Mouse (Mus musculus) gonadal fat pad, adult 2 months (tissue): ENCODE data around the gene Klk1b9. TPM values are rescaled to one million over a fixed set of nuclear protein-coding genes. Genes with fewer than 3 reads are reported as not detected.
"Not testable (repeated sequence)": the region's sequence is repeated elsewhere in the genome, so short reads cannot be mapped to it uniquely, and the experiment has no call there.

Experiments
- DNase-seq: peaks from one replicate; pipeline ENCODE4 v3.0.0-alpha.2; 2012; ENCODE audit warnings: low read depth
- polyA plus RNA-seq: library from polyadenylated mRNA; depleted of rRNA; stranded (reverse); fragments of >200 nt; gene quantifications from 2 replicates; pipeline ENCODE4 v1.2.3, GENCODE M21; 2012; rRNA removed

The Klk1b9 gene
- polyA plus RNA-seq = not detected in 2 replicates

DNA sequence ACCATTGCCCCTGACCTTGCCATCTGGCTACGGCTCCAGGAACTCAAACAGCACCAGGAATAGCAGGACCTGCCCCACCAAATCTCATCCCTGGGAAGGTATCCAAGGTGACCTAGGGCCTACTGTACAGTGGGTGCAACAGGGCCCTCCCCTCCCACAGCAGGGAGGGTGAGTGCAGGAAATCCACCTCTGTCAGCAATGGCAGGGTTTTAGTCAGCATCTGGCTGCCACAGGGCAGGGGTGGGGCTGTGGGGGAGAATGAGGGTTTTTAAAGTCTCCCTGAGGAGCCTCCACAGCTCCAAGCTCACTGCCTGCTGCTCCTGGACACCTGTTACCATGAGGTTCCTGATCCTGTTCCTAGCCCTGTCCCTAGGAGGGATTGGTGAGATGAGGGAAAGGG is at the start of gene Klk1b9:
Gene Klk1b9, plus strand, starts transcription at position 301 of the 400 bp plus-strand sequence.
- not testable (repeated sequence) for DNase-seq

DNA sequence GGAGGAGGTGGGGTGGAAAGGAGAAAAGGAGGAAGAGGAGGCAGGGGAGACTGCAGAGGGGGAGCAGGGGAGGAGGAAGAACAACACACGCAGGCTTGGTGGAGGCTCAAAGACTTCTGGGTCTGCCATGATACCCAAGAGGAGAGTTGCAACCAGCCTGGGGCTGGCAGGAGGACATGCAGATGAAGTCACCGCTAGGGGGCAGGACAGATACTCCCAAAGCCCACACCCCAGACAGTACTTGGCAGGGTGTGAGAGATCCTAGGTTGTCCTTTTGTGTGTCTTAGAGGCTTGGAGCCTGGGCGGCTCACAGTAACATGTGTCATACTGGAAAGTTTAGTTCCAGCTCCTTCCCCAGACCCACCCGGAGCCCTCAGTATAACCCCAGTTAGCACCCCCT is 47.3 kb upstream of the Klk1b9 start:
- no peak for DNase-seq

DNA sequence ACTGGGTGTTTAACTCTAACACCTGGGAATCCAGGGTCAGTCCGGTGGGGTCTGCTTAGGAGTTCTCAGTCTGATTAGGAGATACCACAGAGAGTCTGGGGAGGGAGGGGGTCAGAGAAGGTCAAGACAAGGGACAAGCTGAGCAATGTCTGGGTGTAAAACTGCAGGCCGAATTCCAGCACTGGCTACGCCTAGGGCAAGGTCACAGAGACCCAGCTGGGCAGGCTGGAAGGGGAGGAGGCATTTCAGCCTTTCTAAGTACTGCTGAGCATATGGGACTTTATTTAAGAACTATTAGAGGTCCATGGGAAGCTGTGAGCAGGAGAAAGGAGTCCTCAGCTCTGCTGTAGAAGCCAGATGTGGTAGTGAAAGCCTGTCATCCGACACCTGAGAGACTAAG is 43.5 kb upstream of the Klk1b9 start:
- no peak for DNase-seq

DNA sequence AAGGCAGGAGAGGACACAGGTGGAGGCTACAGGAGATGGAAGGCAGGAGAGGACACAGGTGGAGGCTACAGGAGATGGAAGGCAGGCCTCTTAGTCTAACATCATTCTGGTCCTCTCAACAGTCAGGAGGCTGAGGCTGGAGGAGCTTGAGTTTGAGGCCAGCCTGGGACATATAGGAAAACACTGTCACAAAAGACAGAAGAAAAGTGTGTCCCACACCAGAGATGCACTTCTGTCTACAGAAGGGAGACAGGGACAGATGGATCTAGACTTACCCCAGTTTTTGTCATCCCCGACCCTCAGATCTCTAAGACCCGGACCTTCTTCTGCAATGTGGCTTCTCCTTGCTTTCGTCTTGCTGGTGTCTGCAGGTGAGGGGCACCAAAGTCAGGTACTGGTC is 42.4 kb upstream of the Klk1b9 start, which contains the start of gene Klk15:
Gene Klk15, plus strand, starts transcription at position 301 of the 400 bp plus-strand sequence.
- no peak for DNase-seq

DNA sequence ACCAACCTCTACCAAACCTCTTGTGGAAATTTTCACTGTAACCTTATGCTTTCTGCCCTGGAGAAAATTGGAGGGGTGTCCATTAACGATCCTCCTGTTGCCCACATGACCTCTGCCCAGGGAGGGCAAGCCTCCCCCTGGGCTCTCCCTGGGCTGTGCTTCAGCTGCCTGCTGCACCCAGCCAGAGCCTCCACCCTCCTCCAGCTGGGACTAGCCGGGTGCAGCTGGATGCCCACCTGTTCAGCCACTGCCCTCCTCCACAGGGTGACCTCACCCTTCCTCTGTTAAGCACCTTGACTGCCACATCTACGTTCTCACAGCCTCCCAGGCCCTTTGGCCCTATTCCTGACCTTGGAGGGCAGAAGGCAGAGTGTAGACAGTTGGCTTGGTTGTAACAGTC is 41.1 kb upstream of the Klk1b9 start:
- DNase-seq = no peak

DNA sequence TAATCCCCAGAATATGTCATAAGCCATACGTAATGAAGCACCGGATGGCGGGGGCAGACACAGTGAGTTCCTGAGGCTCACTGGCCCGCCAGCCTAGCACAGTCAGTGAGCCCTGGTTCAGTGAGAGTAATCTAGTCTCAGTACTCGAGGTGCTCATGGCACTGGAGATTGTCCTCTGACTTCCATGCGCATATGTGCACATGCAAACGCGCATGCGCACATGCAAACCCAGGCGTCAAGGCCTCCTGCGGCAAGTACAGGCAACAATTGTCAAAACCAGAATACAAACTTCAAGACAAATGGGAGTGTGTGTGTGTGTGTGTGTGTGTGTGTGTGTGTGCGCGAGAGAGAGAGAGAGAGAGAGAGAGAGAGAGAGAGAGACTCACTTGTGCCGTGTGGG is 39.3 kb upstream of the Klk1b9 start:
- DNase-seq = no peak

DNA sequence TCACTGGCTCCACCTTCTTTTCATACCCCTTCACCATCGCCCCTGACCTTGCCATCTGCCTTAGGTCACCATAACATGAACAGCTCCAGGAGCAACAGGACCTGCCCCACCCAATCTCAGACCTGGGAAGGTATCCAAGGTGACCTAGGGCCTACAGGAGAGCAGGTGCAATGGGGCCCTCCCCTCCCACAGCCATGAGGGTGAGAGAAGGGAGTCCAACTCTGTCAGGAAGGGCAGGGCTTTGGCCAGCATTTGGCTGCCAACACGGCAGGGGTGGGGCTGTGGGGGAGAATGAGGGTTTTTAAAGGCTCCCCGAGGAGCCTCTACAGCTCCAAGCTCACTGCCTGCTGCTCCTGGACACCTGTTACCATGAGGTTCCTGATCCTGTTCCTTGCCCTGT is 33.6 kb upstream of the Klk1b9 start:
- not testable (repeated sequence) for DNase-seq

DNA sequence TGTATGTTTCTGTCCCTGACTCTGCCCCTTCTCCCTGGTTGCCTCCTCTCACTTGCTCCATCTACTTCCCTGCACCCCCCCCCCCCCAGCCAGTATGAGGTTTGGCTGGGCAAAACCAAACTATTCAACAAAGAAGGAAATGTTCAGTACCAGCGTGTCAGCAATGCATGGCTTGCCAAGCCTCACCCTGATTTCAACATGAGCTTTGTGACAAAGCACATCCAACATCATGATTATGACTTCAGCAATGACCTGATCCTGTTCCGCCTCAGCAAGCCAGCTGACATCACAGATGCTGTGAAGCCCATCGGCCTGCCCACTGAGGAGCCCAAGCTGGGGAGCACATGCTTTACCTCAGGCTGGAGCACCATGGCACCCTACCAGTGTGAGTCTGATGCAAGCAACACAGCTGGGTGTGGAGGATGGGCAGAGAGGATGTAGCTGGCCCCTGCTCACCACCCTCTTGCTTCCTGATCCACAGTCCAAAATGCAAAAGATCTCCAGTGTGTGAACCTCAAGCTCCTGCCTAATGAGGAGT is 31.1 kb upstream of the Klk1b9 start:
- no peak for DNase-seq

DNA sequence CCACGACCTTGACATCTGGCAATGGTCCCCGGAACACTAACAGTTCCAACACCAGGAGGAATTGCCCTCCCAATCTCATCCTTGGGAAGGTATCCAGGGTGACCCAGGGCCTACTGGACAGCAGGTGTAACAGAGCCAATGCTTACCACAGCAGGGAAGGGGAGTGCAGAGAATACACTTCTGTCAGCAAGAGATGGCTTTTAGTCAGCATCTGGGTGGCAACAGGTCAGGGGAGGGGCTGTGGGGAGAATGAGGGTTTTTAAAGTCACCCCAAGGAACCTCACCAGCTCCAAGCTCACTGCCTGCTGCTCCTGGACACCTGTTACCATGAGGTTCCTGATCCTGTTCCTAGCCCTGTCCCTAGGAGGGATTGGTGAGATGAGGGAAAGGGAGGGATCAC is 25.5 kb upstream of the Klk1b9 start, which contains the start of gene Klk1b8:
Gene Klk1b8, plus strand, starts transcription at position 301 of the 400 bp plus-strand sequence.
- no peak for DNase-seq

DNA sequence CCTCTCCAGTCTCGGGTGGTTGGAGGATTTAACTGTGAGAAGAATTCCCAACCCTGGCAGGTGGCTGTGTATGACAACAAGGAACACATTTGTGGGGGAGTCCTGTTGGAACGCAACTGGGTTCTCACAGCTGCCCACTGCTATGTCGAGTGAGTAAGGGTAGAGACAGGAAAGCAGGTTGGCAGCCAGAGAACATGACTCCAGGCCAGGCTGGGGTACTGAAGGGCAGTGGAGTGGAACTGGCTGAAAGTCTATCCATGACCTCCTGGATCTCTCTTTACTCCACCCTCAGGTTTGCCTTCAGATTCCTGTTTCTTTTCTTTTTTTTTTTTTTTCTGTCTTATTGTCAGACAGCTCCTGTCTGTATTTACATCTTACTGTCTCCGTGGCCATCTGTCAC is 23.2 kb upstream of the Klk1b9 start:
- no peak for DNase-seq

DNA sequence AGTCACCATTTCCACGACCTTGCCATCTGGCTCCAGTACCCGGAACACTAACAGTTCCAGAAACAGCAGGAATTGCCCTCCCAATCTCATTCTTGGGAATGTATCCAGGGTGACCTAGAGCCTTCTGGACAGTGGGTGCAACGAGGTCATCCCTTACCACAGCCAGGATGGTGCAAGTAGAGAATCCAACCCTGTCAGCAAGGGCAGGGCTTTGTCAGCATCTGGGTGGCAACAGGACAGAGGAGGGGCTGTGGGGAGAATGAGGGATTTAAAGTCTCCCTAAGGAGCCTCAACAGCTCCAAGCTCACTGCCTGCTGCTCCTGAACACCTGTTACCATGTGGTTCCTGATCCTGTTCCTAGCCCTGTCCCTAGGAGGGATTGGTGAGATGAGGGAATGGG is 9.4 kb upstream of the Klk1b9 start, which contains the start of gene Klk1b1:
Gene Klk1b1, plus strand, starts transcription at position 301 of the 400 bp plus-strand sequence.
- no peak for DNase-seq

DNA sequence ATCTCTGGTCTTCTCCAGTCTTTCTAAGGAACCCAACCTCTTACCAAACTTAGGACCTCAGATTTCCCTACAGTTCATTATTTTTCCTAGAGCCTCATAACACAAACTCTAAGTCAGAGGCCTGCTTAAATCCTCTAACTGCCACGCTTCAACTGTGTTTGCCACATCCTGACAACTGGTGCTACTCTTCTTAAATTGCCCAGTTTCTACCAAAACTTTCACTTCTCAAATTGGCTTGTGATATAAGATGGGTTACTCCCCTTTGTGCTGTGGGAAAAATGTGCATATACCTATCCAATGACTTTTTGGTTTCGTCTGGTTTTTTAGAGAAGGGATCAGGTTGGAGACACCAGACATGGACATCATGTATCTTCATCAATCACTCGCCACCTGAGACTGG is 8.8 kb upstream of the Klk1b9 start:
- DNase-seq = no peak

DNA sequence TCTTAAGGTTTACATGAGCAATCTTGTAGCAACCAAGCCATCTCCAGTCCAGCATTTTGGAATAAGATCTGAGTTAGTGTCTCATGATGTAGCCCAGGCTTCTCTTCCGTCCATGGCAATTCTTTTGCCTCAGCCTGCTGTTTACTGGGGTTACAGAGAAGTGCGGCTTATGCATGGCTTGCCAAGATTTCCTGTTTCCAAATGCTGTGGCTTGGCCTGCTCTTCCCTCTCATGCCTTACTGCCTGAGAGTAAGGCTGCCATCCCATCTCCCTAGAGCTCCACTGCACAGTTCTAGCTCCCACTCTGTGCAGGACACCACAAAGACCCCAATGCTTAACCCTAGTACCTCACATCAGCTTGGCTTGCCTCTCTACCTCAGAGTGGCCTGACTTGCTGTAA is 8.2 kb upstream of the Klk1b9 start:
- DNase-seq = no peak

DNA sequence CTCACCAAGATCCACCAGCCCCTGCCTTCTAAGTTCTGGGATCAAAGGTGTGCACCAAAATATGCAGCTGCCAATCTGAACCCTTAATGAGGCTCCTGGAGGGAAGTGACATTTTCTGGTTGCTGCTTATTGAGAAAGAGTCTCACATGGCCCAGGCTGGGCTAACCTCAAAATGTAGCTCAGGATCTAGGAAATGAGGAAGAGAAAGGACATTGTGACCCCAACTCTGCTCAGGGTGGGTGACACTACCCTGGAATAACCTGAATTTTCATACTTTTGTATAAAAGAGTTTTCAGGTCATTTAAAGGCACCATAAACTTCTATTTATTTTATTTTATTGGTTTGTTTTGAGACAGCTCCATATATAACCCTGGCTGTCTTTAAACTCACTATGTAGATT is 9.8 kb downstream of the Klk1b9 start:
- DNase-seq = no peak

DNA sequence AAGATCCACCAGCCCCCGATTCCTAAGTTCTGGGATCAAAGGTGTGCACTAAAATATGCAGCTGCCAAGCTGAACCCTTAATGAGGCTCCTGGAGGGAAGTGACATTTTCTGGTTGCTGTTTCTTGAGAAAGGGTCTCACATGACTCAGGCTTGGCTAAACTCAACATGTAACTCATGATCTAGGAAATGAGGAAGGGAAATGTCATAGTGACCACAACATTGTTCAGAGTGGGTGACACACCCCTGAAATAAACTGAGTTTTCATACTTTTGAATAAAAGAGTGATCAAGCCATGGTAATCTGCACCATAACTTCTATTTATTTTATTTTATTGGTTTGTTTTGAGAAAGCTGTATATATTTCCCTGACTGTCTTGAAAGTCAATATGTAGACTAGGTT is 19.0 kb downstream of the Klk1b9 start:
- DNase-seq = not testable (repeated sequence)

DNA sequence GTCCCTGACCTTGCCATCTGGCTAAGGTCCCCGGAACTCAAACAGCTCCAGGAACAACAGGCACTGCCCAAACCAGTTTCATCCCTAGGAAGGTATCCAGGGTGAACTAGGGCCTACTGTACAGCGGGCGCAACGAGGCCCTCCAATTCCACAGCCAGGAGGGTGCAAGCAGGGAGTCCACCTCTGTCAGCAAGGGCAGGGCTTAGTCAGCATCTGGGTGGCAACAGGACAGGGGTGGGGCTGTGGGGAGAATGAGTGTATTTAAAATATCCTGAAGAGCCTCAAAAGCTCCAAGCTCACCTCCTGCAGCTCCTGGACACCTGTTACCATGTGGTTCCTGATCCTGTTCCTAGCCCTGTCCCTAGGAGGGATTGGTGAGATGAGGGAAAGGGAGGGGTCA is 19.7 kb downstream of the Klk1b9 start, which contains the start of gene Klk1b11:
Gene Klk1b11, plus strand, starts transcription at position 301 of the 400 bp plus-strand sequence.
- not testable (repeated sequence) for DNase-seq

DNA sequence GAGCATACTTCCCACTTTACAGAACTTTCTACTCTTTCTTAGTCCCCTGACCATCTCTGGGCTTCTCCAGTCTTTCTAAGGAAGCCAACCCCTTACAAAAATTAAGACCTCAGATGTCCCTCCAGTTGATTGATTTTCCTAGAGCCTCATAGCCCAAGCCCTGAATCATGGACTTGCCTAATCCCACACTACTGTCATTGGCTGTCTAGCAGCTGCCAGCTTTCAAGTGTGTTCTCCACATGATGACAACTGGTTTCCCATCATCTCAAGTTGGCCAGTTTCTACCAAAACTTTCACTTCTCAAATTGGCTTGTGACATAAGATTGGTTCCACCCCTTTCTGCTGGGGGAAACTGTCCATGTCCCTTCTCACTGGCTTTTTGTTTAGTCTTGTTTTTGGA is 29.0 kb downstream of the Klk1b9 start:
- DNase-seq = no peak

DNA sequence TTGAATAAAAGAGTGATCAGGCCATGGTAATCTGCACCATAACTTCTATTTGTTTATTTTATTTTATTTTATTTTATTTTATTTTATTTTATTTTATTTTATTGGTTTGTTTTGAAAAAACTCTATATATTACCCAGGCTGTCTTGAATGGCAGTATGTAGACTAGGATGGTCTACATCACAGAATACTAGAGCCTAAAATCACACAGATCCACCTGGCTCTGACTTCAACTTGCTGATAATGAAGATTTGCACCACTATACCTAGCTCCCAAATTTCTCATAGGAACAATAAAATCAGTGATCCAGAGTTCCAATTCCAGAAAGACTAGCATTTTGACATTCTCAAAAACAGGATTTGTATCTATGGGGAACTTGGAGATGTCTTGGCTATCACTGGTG is 36.0 kb downstream of the Klk1b9 start, which contains the start of gene Klk1b26:
Gene Klk1b26, plus strand, starts transcription at position 301 of the 400 bp plus-strand sequence.
- DNase-seq = not testable (repeated sequence)

DNA sequence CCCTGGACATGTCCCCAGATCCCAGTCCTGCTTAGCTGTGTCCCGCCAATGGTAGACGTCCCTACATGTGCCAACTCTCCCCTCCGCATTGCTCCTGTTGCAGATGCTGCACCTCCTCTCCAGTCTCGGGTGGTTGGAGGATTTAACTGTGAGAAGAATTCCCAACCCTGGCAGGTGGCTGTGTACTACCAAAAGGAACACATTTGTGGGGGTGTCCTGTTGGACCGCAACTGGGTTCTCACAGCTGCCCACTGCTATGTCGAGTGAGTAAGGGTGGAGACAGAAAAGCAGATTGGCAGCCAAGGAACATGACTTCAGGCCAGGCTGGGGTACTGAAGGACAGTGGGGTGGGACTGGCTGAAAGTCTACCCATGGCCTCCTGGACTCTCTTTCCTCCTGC is 38.8 kb downstream of the Klk1b9 start:
- DNase-seq = not testable (repeated sequence)

DNA sequence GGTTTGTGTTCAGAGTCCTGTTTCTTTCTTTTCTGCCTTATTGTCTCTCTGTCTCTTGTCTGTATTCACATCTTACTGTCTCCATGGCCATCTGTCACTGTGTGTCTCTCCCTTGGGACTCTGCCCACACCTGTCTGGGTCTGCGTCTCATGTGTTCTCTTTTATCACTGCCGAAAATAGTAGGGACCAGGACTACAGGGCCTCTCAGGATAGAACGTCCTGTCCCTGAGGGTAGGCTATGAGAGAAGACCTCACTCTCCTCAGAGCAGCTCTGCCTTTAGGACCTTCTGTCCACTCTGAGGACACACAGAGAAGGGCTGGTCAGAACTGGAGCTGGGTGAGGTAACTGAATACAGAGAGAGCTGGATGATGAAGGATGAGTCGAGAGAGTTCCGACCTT is 39.2 kb downstream of the Klk1b9 start:
- DNase-seq = no peak
